Mouse (Mus musculus): ENCODE results near the gene Pcgf1.

GRCm38 (mm10) chr6:83095968-83096367, 18.3 kb downstream of the Pcgf1 start:
- no peak for TF ChIP-seq CTCF (IDR thresholded peaks at IDR 0.05; ENCODE audit: low read depth, low read length)
- no peak for TF ChIP-seq POLR2A (IDR thresholded peaks at IDR 0.05; ENCODE audit: extremely low read depth, insufficient read depth, low read length)

All from liver, adult 2 months (tissue).